Mouse (Mus musculus): Measurements from ENCODE around the gene Gm4836. TPM values are rescaled to one million over a fixed set of nuclear protein-coding genes. Genes with fewer than 3 reads are reported as not detected.
"Not testable (repeated sequence)": the region's sequence is repeated elsewhere in the genome, so short reads cannot be mapped to it uniquely, and the experiment has no call there.

Gene Gm4836
- not detected for polyA plus RNA-seq (2017; shearing (Covaris generic))

GRCm38 (mm10) chrX:28293532-28293931 lies at the start of gene Gm4836:
Gene Gm4836, minus strand, starts transcription at chrX:28293632.
- ATAC-seq = not testable (repeated sequence)

All from CD4-positive, CD25-positive, alpha-beta regulatory T cell, adult 4 months (primary cell).